8 mouse cellular contexts compared by ENCODE assay signal in genomic region chr15:37007233-37007958, GRCm38 (mm10). TPM values are rescaled to one million over a fixed set of nuclear protein-coding genes. Genes with fewer than 3 reads are reported as not detected.
DNase-seq lines count a peak whose midpoint lies in the region; ATAC-seq lines count a peak whose summit lies in the region.

Zfp706 (minus strand) TSS chr15:37007773.

- peak within 1 kb of the TSS; percentile 96 for H3K27ac ChIP-seq in hindbrain, embryonic 11.5 days (ENCODE audit: low read depth, low read length)

- peak within 1 kb of the TSS; percentile 96 for H3K9ac ChIP-seq in hindbrain, embryonic 11.5 days (ENCODE audit: low read depth, low read length)

- peak; percentile 99 for DNase-seq in MN1 (ENCODE audit: low spot score)
- DNase-seq in cerebellum, adult 9-10 months, result peak; percentile 99
- peak; percentile 96 to 99 for DNase-seq in frontal cortex, adult 2 months (ENCODE audit: extremely low spot score in 1 of 2, low spot score in 1 of 2)
- peak; percentile 99 for DNase-seq in hindbrain, embryonic 11.5 days (ENCODE audit: low spot score)
- DNase-seq in layer of hippocampus, postnatal 10 days (ENCODE audit: low spot score in 2 of 2), result peak; percentile 98 to 99
- DNase-seq in lung, postnatal 10 days, result peak; percentile 100
- peak; percentile 100 for DNase-seq in ovary, postnatal 36 days (ENCODE audit: low spot score)
- DNase-seq in thymus, postnatal 25 days, result peak; percentile 99

- 0 out of 2 replicates have a peak, but pooled peaks cover under 1% of the 10 kb centered on the region for H3K36me3 ChIP-seq in hindbrain, embryonic 11.5 days (ENCODE audit: control insufficient read depth, insufficient read depth, low read length)

- H3K4me2 ChIP-seq in hindbrain, embryonic 11.5 days (replicated peaks; ENCODE audit: low read depth, low read length), result peak within 1 kb of the TSS; percentile 67

- H3K9me3 ChIP-seq in hindbrain, embryonic 11.5 days (ENCODE audit: control insufficient read depth, low read length), result no peaks in the 10 kb centered on the region

- peaks cover 2% of the 10 kb centered on the region; the same call in 1 of the 2 replicates for H3K4me1 ChIP-seq in hindbrain, embryonic 11.5 days (replicated peaks; ENCODE audit: control insufficient read depth, insufficient read depth, low read length)

- peak within 1 kb of the TSS; percentile 86 for H3K4me3 ChIP-seq in hindbrain, embryonic 11.5 days (ENCODE audit: low read depth, low read length)

- no peaks in the 10 kb centered on the region for H3K27me3 ChIP-seq in hindbrain, embryonic 11.5 days (ENCODE audit: control insufficient read depth, insufficient read depth, low read length)

- peak; percentile 99 for ATAC-seq in hindbrain, embryonic 11.5 days (ENCODE audit: low FRiP score)

- under 1% methylated on average over 55 of the region's 79 CpGs for WGBS in hindbrain, embryonic 11.5 days

RNA-seq across cellular contexts. Expression of gene Zfp706, which starts in this region (rescaled TPM):
- 83.2 and 108 TPM in 2 replicates for polyA plus RNA-seq in frontal cortex, adult 2 months (2012; rRNA removed)
- polyA plus RNA-seq in hindbrain, embryonic 11.5 days (2014; fragmentation: Nextera tagmentation; extraction: Ambion mirVana), result 360 and 376 TPM in 2 replicates
- 100 to 1,000 TPM; 249 to 317 TPM for total RNA-seq in layer of hippocampus, postnatal 10 days (2021)

Comparison
In these comparisons a context has a peak if more than half of its experiments do, and no peak if none do; other contexts are left out.
1. Peak in every context shown above with its lines: DNase-seq, ATAC-seq, H3K4me3 ChIP-seq and H3K27ac ChIP-seq.